Mouse (Mus musculus) ES-Bruce4 (cell line): ENCODE results near the gene Trip13. TPM values are rescaled to one million over a fixed set of nuclear protein-coding genes. Genes with fewer than 3 reads are reported as not detected.

Source experiments
- H3K27ac ChIP-seq: 2 replicates; pipeline ENCODE4 v1.5.1; 2012; ENCODE audit warnings: low read length, inconsistent platforms; ENCODE audit not compliant: insufficient read depth
- H3K27me3 ChIP-seq: 2 replicates; pipeline ENCODE4 v1.6.1; 2012; ENCODE audit warnings: mild to moderate bottlenecking, low read length, inconsistent platforms; ENCODE audit not compliant: control insufficient read depth, poor library complexity, insufficient read depth, severe bottlenecking
- H3K36me3 ChIP-seq: 2 replicates; pipeline ENCODE4 v1.6.1; 2012; ENCODE audit warnings: inconsistent platforms, mild to moderate bottlenecking, low read length, moderate library complexity; ENCODE audit not compliant: control insufficient read depth, poor library complexity, insufficient read depth, severe bottlenecking
- H3K4me1 ChIP-seq: one replicate; pipeline ENCODE4 v1.8.1; 2011; ENCODE audit warnings: low read length; ENCODE audit not compliant: control insufficient read depth, insufficient read depth
- H3K4me3 ChIP-seq: 2 replicates; pipeline ENCODE4 v1.5.1; 2011; ENCODE audit warnings: low read depth, mild to moderate bottlenecking, low read length
- H3K9ac ChIP-seq: 2 replicates; pipeline ENCODE4 v1.6.1; 2012; ENCODE audit warnings: low read depth, mild to moderate bottlenecking, inconsistent platforms; ENCODE audit not compliant: poor library complexity, severe bottlenecking
- H3K9me3 ChIP-seq: replicated peaks from 2 replicates; pipeline ENCODE4 v1.6.1; 2012; ENCODE audit warnings: mild to moderate bottlenecking, low read length, inconsistent platforms; ENCODE audit not compliant: control insufficient read depth, poor library complexity, insufficient read depth, severe bottlenecking
- CTCF ChIP-seq: IDR thresholded peaks from one replicate; pipeline ENCODE4 v1.8.1; 2011; ENCODE audit warnings: low read depth, low read length
- EP300 ChIP-seq: IDR thresholded peaks from 2 replicates; pipeline ENCODE4 v1.6.1; 2011; ENCODE audit warnings: low read depth, low read length; ENCODE audit not compliant: insufficient read depth
- POLR2A ChIP-seq: IDR thresholded peaks from one replicate; pipeline ENCODE4 v1.8.1; 2011; ENCODE audit warnings: low read length; ENCODE audit not compliant: insufficient read depth
- polyA plus RNA-seq: library from polyadenylated mRNA; stranded (reverse); fragments of >200 nt; gene quantifications from 2 replicates; pipeline ENCODE4 v1.2.4, GENCODE M21; 2011; ENCODE audit warnings: low read depth; ENCODE audit not compliant: missing spikeins, insufficient read depth, insufficient read length

Gene Trip13
- polyA plus RNA-seq, 1 experiment: 80.6 TPM

- H3K27me3 ChIP-seq: no peaks in the 10 kb centered on the region
- TF ChIP-seq CTCF (no peak), EP300 (no peak), POLR2A (no peak)
- H3K36me3 ChIP-seq: no peaks in the 10 kb centered on the region
- no peak overlapping the region for H3K4me3 ChIP-seq
- no peaks in the 10 kb centered on the region for H3K4me1 ChIP-seq
- no peaks in the 10 kb centered on the region for H3K9me3 ChIP-seq
- H3K27ac ChIP-seq: no peak overlapping the region
- no peak overlapping the region for H3K9ac ChIP-seq
Observed at GRCm38 (mm10) chr13:73960117-73960652, 22.6 kb upstream of the Trip13 start.

DNA sequence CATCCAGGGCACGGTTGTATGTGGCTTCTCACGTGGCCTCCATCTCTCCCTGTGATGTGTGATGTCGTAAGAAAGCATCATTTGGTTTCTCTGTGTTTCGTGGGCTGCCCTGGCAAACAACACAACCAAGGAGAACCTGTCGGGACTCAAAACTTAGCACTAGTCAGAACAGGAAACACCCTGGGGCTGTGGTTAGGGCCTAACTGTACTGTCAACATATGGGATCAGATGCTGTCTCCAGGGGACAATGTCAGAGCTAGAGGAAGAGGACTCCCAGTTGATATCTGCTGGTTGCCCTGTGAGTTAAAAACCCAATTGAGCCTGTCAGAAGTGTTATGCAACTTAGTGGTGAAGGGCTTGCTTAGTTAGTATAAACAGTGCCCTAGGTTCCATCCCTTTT is 17.9 kb upstream of the Trip13 start:
- no peaks in the 10 kb centered on the region for H3K4me1 ChIP-seq
- H3K9me3 ChIP-seq: no peaks in the 10 kb centered on the region
- H3K27me3 ChIP-seq: no peaks in the 10 kb centered on the region
- peaks cover 2% of the 10 kb centered on the region; the same call in 1 of the 2 replicates for H3K36me3 ChIP-seq
- no peak overlapping the region for H3K9ac ChIP-seq
- H3K4me3 ChIP-seq: no peak overlapping the region
- no peak overlapping the region for H3K27ac ChIP-seq
- TF ChIP-seq POLR2A (no peak), CTCF (no peak), EP300 (no peak)

- Histone ChIP-seq H3K9me3 (no peaks in the 10 kb centered on the region), H3K36me3 (peaks cover 5% of the 10 kb centered on the region), H3K4me3 (no peak overlapping the region), H3K4me1 (no peaks in the 10 kb centered on the region), H3K9ac (no peak overlapping the region), H3K27ac (no peak overlapping the region), H3K27me3 (no peaks in the 10 kb centered on the region)
- no peak for TF ChIP-seq POLR2A
- no peak for TF ChIP-seq CTCF
- TF ChIP-seq EP300: no peak
Observed at GRCm38 (mm10) chr13:73954666-73955065, 17.1 kb upstream of the Trip13 start.

DNA sequence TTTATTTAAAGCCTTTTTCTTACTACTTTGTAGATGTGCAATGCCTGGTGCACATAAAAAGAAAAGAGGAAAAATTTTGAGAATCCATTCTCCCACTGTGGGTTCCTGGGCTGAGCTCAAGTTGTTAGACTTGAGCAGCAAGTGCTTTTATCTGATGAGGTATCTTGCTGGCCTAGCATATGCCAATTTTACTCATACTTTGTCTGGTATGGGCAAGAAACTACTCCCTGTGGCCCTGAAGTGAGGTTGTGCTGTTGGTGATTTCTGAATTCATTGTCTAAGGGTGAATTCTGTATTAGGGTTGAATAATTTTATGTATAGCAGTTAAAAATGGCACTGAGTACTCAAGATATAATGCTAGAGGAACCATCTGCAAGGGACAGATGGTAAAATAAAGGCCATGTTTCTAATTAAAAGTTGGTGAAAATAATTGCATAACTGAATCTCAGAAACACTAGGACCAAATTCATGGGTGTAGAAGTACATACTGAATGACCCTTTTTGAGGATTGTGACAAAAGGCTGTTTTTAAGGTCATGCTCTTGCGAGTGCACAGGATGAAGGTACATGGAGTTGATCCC is 16.1 kb upstream of the Trip13 start:
- Histone ChIP-seq H3K4me3 (no peak overlapping the region), H3K27me3 (no peaks in the 10 kb centered on the region), H3K36me3 (peaks cover 5% of the 10 kb centered on the region), H3K9ac (no peak overlapping the region), H3K9me3 (no peaks in the 10 kb centered on the region), H3K4me1 (no peaks in the 10 kb centered on the region), H3K27ac (no peak overlapping the region)
- TF ChIP-seq POLR2A (no peak), EP300 (no peak), CTCF (no peak)

DNA sequence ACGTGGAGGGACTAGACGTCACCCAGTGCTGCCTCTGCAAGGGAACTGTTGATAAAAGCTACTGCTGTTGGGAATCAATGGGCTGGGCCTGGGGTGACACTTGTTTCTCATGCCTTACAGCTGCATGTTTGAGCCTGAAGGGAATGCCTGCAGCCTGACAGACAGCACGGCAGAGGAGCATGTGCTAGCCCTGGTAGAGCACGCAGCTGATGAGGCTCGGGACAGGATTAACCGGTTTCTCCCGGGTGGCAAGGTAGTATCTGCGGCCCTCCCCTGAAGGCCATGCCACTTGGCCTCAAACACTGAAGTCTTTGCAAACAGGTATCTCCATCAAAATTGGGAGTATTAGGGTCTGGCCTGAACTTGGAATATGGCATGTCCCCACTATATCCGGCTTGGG is 7.0 kb upstream of the Trip13 start:
- no peaks in the 10 kb centered on the region for H3K4me1 ChIP-seq
- TF ChIP-seq POLR2A (no peak), CTCF (no peak), EP300 (no peak)
- H3K36me3 ChIP-seq: peaks cover 4% of the 10 kb centered on the region; the same call in 1 of the 2 replicates

DNA sequence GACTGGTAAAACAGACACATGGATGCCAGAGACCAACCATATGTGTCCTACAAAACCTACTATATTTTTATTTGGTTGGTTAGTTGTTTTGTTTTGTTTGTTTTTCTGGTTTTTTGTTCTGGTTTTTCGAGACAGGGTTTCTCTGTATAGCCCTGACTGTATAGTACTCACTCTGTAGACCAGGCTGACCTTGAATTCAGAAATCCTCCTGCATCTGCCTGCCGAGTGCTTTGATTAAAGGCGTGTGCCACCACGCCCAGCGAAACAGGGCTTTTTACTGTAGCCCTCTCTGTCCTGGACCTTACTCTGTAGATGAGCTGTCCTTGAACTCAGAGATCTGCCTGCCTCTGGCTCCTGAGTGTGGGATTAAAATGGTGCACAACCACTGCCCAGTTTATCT is 1.5 kb upstream of the Trip13 start:
- no peaks in the 10 kb centered on the region for H3K27me3 ChIP-seq
- H3K27ac ChIP-seq: no peak overlapping the region
- no peaks in the 10 kb centered on the region for H3K9me3 ChIP-seq
- peaks cover 12% of the 10 kb centered on the region for H3K36me3 ChIP-seq
- H3K4me1 ChIP-seq: no peaks in the 10 kb centered on the region
- TF ChIP-seq EP300: no peak
- TF ChIP-seq CTCF: no peak
- TF ChIP-seq POLR2A: no peak
- H3K4me3 ChIP-seq: no peak overlapping the region
- no peak overlapping the region for H3K9ac ChIP-seq

More for the DNA sequence above, 7.0 kb upstream of the Trip13 start:
- H3K9me3 ChIP-seq: no peaks in the 10 kb centered on the region
- no peak overlapping the region for H3K4me3 ChIP-seq
- no peak overlapping the region for H3K27ac ChIP-seq
- H3K27me3 ChIP-seq: no peaks in the 10 kb centered on the region
- H3K9ac ChIP-seq: no peak overlapping the region
